Mouse (Mus musculus) E14TG2a.4 (cell line): ENCODE data around the gene Ak4.

Source experiments
- CTCF ChIP-seq: conservative IDR thresholded peaks from 2 replicates; pipeline ENCODE4 v1.5.1; 2014; ENCODE audit warnings: low read length
- POU5F1 ChIP-seq: IDR thresholded peaks from 2 replicates; pipeline ENCODE4 v1.6.1; 2014; ENCODE audit warnings: low read length, borderline replicate concordance

DNA sequence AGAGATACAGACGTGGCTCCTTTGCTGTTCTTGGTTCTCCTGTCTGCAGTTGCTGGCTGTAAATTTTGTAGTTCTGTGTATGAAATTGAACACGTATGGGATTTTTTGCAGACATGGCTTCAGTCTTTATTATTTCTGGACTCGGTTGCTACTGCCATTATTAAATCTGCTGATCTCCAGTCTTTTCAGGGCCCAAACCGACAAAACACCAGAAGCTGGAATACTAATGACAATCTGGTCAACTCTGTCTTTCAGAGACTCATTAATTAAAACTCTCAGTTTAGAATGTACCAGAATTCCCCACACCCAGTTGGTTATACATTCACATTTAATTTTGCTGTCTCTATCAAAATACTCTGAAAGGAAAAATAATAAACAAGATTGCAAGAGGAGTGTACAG, 42.2 kb upstream of the Ak4 start:
- TF ChIP-seq CTCF (no peak), POU5F1 (no peak)
